Mouse (Mus musculus) hindbrain, embryonic 12.5 days (tissue): Measurements from ENCODE around the gene Ccnd3. TPM values are rescaled to one million over a fixed set of nuclear protein-coding genes. Genes with fewer than 3 reads are reported as not detected.

Source experiments
- ATAC-seq: fragments of 200-750 bp; cut with Nextera tagmentation; 2 replicates; pipeline ENCODE4 v1.8.0; 2017; ENCODE audit warnings: moderate TSS enrichment; ENCODE audit not compliant: low FRiP score
- H3K27ac ChIP-seq: fragments of 300-500 bp; sonication (generic); 2 replicates; pipeline ENCODE4 v1.5.1; 2016; ENCODE audit warnings: mild to moderate bottlenecking
- H3K27me3 ChIP-seq: fragments of 300-500 bp; sonication (generic); 2 replicates; pipeline ENCODE4 v1.6.1; 2016; ENCODE audit warnings: mild to moderate bottlenecking
- H3K36me3 ChIP-seq: fragments of 300-500 bp; sonication (generic); 2 replicates; pipeline ENCODE4 v1.6.1; 2016; ENCODE audit warnings: mild to moderate bottlenecking
- H3K4me1 ChIP-seq: fragments of 300-500 bp; sonication (generic); 2 replicates; pipeline ENCODE4 v1.6.1; 2016
- H3K4me2 ChIP-seq: fragments of 300-500 bp; sonication (generic); replicated peaks from 2 replicates; pipeline ENCODE4 v1.6.1; 2016; ENCODE audit warnings: mild to moderate bottlenecking
- H3K4me3 ChIP-seq: fragments of 300-500 bp; sonication (generic); 2 replicates; pipeline ENCODE4 v1.5.1; 2016; ENCODE audit warnings: mild to moderate bottlenecking
- H3K9ac ChIP-seq: fragments of 300-500 bp; sonication (generic); 2 replicates; pipeline ENCODE4 v1.6.1; 2016; ENCODE audit warnings: mild to moderate bottlenecking, moderate library complexity
- H3K9me3 ChIP-seq: fragments of 300-500 bp; sonication (generic); replicated peaks from 2 replicates; pipeline ENCODE4 v1.6.1; 2016; ENCODE audit warnings: mild to moderate bottlenecking
- WGBS: fragments of 180-500 bp; shearing (Covaris S2); methylation state at CpG from one replicate; pipeline ENCODE4 v1.1.7; 2016; 5-methylcytosine and 5-hydroxymethylcytosine counted together
- polyA plus RNA-seq: library from polyadenylated mRNA; unstranded; fragments of >200 nt; fragmentation: Nextera tagmentation; extraction: Ambion mirVana; gene quantifications from 2 replicates; pipeline ENCODE4 v1.2.1, GENCODE M21; 2016

Ccnd3 gene
- polyA plus RNA-seq, 1 experiment from 2014 or later: 177 TPM

DNA sequence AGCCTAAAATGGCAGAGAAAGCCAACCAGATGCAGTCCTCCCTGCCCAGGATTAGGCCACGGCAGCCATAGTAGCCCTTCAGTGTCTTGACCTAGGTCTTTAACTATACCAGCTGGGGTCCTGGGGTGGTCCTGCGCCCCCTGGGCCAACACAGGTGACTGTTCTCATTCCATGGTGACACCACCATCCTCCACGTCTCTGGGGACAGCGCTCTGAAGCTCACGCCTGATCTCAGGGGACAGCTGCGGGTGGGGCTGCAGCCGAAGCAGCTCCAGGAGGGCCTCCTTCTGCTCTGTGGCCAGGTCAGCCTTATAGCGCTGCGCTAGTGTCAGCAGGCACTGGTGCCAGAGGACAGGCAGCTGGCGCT, 96.5 kb downstream of the Ccnd3 start:
- H3K4me1 ChIP-seq: peaks cover 16% of the 10 kb centered on the region
- no peak overlapping the region for H3K4me2 ChIP-seq
- ATAC-seq: no peak
- 90% methylated on average over 10 of the region's 10 CpGs for WGBS
- no peak overlapping the region for H3K4me3 ChIP-seq
- peaks cover 65% of the 10 kb centered on the region for H3K36me3 ChIP-seq
- H3K9ac ChIP-seq: no peak overlapping the region
- no peaks in the 10 kb centered on the region for H3K9me3 ChIP-seq
- no peaks in the 10 kb centered on the region for H3K27me3 ChIP-seq
- no peak overlapping the region for H3K27ac ChIP-seq

DNA sequence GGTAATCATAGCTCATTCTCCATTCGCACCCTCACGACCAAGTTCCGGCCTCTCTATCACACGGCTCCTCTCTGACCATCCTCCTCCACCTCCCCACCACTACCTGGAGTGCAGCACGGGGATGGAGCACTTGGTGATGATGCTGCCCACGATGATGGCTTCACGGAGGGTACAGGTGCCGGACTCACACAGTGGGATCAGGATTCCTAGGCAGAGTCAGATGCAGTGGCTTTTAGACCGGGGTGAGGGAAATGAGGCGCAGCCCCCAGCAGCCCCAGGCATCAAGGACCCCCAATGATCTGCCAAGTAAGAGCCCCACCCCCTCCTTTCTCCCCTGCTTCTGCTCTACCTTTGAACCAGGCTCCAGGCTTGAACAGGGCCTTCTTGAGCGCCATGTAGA, 97.4 kb downstream of the Ccnd3 start:
- WGBS: 95% methylated on average over 11 of the region's 11 CpGs
- H3K27me3 ChIP-seq: no peaks in the 10 kb centered on the region
- H3K4me1 ChIP-seq: peaks cover 6% of the 10 kb centered on the region
- H3K27ac ChIP-seq: no peak overlapping the region
- no peak overlapping the region for H3K4me2 ChIP-seq
- H3K4me3 ChIP-seq: no peak overlapping the region
- peaks cover 73% of the 10 kb centered on the region for H3K36me3 ChIP-seq
- H3K9ac ChIP-seq: no peak overlapping the region
- no peak for ATAC-seq
- no peaks in the 10 kb centered on the region for H3K9me3 ChIP-seq

DNA sequence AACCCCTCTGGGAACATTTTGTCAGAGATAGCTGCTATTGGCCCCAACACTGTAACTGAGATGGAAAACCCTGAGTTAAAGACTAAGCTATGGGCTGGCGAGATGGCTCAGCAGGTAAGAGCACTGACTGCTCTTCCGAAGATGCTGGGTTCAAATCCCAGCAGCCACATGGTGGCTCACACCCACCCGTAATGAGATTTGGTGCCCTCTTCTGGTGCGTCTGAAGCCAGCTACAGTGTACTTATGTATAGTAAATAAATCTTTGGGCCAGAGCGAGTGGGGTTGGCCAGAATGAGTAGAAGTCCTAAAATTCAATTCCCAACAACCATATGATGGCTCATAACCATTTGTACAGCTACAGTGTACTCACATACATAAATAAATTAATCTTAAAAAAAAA, 101.4 kb downstream of the Ccnd3 start:
- no peak for ATAC-seq
- no peaks in the 10 kb centered on the region for H3K9me3 ChIP-seq
- H3K9ac ChIP-seq: no peak overlapping the region
- peaks cover 15% of the 10 kb centered on the region for H3K4me1 ChIP-seq
- WGBS: 77% methylated on average over 5 of the region's 5 CpGs
- H3K4me3 ChIP-seq: no peak overlapping the region
- H3K36me3 ChIP-seq: peaks cover 64% of the 10 kb centered on the region
- H3K27me3 ChIP-seq: no peaks in the 10 kb centered on the region
- no peak overlapping the region for H3K4me2 ChIP-seq
- H3K27ac ChIP-seq: no peak overlapping the region

DNA sequence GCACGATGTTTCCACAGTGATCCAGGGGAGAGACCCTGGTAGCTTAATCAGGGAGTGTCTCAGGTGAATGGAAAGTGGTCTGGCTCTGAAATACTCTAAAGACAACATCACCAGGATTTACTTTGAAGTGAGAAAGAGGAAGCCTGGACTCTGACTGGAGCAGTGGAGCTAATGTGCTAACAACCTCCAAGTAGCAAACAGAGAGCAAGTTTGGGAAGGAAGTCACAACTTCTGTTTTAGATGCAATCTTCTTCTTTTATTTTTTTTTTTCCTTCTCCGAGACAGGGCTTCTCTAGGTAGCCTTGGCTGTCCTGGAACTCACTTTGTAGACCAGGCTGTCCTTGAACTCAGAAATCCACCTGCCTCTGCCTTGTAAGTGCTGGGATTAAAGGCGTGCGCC, 104.3 kb downstream of the Ccnd3 start:
- no peak for ATAC-seq
- peaks cover 45% of the 10 kb centered on the region for H3K36me3 ChIP-seq
- peaks cover 28% of the 10 kb centered on the region for H3K4me1 ChIP-seq
- no peaks in the 10 kb centered on the region for H3K9me3 ChIP-seq
- H3K27ac ChIP-seq: no peak overlapping the region
- no peak overlapping the region for H3K4me3 ChIP-seq
- 97% methylated on average over 4 of the region's 4 CpGs for WGBS
- H3K27me3 ChIP-seq: no peaks in the 10 kb centered on the region
- no peak overlapping the region for H3K9ac ChIP-seq
- H3K4me2 ChIP-seq: no peak overlapping the region

DNA sequence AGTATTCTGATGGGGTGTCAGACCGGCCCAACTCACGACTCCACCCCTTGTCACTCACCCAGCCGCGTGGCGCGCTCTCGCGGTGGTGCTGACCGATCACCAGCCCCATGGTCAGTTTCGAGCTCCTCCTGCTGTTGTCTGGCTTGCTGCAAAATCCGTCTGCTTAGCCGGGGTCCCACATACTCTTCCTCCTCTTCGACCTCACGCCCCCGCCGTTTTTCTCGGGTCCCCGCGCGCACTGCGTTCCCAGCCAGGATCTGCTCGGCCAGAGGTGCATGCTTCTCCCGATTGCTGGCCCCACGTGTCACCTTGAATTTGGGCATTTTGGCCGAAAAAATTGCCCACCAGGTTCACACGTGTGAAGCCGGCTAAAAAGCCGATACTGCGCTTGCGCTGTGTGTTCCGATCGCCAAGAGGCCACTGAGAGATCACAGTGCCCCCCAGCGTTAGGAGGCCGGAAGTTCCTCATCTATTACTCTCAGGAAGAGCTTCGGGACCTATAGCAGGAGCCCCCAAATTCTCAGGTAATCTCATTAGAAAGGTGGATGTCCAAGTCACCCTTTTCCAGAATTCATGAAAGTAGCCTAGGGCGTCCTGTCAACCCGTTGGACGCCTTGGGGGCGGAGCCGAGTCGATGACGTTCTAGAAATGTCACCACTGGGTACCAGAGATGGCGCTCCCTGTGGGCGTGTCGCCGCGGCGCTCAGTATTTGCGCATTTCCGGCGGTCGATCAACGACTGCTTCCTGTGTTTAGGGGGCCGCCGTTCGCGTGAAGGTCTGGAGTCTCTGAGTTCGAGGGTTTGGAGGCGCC, 106.2 kb downstream of the Ccnd3 start, which contains the start of the genes Bysl, Med20 and Gm20517:
Gene Bysl (minus strand): TSS at position 644 of the 812 bp plus-strand sequence.
Gene Med20 (plus strand): TSS at position 734 of the 812 bp plus-strand sequence.
Gene Gm20517 (plus strand): TSS at position 741 of the 812 bp plus-strand sequence.
- ATAC-seq: peak; percentile 91
- Histone ChIP-seq H3K27me3 (no peaks in the 10 kb centered on the region), H3K4me2 (peak within 1 kb of the TSS; percentile 91), H3K9ac (peak within 1 kb of the TSS; percentile 83), H3K4me3 (peak within 1 kb of the TSS; percentile 75), H3K9me3 (no peaks in the 10 kb centered on the region), H3K27ac (peak within 1 kb of the TSS; percentile 73), H3K4me1 (peaks cover 28% of the 10 kb centered on the region), H3K36me3 (peaks cover 36% of the 10 kb centered on the region)
- WGBS: under 1% methylated on average over 59 of the region's 59 CpGs

DNA sequence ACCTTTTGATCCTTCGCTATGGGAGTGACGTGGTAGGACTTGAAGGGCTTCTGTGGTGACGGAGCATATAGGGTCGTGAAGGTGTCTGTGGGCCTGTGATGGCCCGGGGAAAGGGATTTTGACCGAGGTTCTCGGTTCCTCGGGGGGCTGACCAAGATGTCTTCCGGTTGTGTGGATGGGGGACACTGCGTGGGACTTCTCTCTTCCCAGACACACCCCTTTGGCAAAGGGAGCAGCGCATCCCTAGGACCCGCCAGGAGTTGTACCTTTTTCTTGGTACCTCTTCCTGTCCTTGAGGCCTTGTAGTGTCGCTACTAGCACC, 106.8 kb downstream of the Ccnd3 start:
- WGBS: under 1% methylated on average over 13 of the region's 13 CpGs
- Histone ChIP-seq H3K36me3 (peaks cover 33% of the 10 kb centered on the region), H3K4me3 (peak overlapping the region; percentile 75), H3K4me2 (peak overlapping the region; percentile 91), H3K4me1 (peaks cover 28% of the 10 kb centered on the region), H3K9ac (peak overlapping the region; percentile 83), H3K9me3 (no peaks in the 10 kb centered on the region), H3K27ac (peak overlapping the region; percentile 53; the same call in 1 of the 2 replicates), H3K27me3 (no peaks in the 10 kb centered on the region)
- no peak for ATAC-seq

DNA sequence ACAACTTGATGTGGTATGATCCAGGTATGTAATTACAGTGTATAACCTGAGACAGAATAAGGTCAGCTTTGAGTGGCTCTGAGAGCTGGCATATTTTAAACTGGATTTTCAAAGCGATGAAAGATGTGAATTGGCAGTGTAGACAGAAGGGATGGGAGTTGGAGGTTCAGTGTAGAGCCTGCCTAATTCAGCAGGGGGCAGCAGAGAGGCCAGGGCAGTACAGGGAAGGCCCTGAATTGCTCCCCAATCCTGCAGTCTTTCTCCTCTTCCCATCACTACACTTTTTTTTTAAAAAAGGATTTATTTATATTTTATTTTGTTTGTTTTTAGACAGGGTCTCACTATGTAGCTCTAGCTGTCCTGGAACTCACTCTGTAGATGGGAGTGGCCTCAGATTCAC, 109.2 kb downstream of the Ccnd3 start:
- Histone ChIP-seq H3K27ac (no peak overlapping the region), H3K9ac (no peak overlapping the region), H3K9me3 (no peaks in the 10 kb centered on the region), H3K27me3 (no peaks in the 10 kb centered on the region), H3K36me3 (peaks cover 32% of the 10 kb centered on the region), H3K4me2 (no peak overlapping the region), H3K4me1 (peaks cover 25% of the 10 kb centered on the region), H3K4me3 (no peak overlapping the region)
- no peak for ATAC-seq
- WGBS: 97% methylated on average over 1 of the region's 1 CpGs

DNA sequence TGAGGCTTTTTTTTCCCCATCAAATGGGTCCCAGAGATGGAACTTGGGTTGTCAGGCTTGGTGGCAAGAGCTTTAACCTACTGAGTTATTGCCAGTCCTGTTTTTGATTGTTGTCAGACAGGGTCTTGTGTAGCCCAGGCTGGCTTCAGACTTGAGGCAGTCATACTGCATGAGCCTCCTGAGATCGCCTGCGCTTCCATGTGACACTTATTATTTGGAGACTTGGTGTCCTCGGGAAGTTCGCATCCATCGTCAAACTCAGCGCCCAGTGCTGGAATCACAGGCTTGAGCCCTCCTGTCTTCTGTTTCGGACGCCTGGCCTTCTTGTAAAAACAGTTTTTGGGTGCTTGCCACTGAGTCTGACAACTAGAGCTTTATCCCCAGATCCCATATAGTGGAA, 111.3 kb downstream of the Ccnd3 start:
- no peak overlapping the region for H3K4me2 ChIP-seq
- H3K9me3 ChIP-seq: no peaks in the 10 kb centered on the region
- no peak overlapping the region for H3K4me3 ChIP-seq
- H3K27ac ChIP-seq: no peak overlapping the region
- no peaks in the 10 kb centered on the region for H3K27me3 ChIP-seq
- WGBS: 91% methylated on average over 8 of the region's 8 CpGs
- ATAC-seq: no peak
- H3K4me1 ChIP-seq: peaks cover 13% of the 10 kb centered on the region
- H3K36me3 ChIP-seq: peaks cover 41% of the 10 kb centered on the region
- no peak overlapping the region for H3K9ac ChIP-seq

DNA sequence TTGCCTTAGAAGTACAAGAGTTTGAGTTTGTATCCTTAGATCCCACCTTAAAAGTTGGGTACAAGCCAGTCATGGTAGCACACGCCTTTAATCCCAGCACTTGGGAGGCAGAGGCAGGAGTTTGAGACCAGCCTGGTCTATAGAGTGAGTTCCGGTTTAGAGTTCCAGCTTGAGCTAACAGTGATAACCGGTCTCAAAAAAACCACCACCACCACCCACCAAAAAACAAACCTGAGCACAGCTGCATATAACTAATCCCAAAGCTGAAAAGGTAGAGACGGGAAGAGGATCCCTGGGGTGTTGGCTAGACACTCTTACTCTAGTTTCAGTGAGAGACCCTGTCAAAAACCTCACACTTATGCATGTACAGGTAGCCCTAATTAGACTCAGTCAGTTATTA, 111.8 kb downstream of the Ccnd3 start:
- no peak overlapping the region for H3K4me3 ChIP-seq
- H3K4me1 ChIP-seq: peaks cover 13% of the 10 kb centered on the region
- no peak for ATAC-seq
- WGBS: 94% methylated on average over 4 of the region's 4 CpGs
- peaks cover 46% of the 10 kb centered on the region for H3K36me3 ChIP-seq
- H3K9me3 ChIP-seq: no peaks in the 10 kb centered on the region
- H3K27me3 ChIP-seq: no peaks in the 10 kb centered on the region
- no peak overlapping the region for H3K9ac ChIP-seq
- no peak overlapping the region for H3K27ac ChIP-seq
- H3K4me2 ChIP-seq: no peak overlapping the region

DNA sequence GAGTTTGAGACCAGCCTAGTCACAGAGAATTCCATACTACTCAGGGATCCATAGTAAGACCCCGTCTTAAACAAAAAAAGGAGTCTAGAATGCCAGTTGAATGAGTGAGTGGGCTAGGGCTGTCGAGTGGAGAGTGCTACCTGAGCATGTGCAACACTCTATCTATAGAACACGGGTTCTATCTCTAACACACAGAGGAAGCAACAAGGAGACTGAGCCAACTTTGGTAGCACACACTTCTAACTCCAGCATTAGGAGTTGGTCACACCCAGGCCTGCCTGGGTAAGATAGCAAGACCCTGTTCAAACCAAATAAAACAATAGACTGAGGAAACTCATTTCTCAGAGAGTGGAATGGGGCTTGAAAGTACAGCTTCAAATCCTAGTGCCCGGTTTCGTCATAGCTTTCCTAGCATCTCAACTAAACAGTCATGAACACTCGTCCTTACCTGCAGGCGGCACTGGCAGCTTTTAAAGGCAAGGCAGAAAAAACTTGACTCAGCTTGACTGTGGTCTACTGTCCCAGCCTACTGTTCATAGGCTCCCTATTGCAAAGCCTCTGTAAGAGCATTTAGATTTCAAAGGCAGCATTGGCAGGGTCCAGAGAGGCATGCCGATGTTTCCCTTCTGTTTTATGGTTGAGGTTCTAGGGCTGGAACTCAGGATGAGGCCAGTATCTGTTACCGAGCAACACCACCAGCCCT, 112.9 kb downstream of the Ccnd3 start:
- Histone ChIP-seq H3K36me3 (peaks cover 57% of the 10 kb centered on the region), H3K27ac (no peak overlapping the region), H3K4me1 (peaks cover 3% of the 10 kb centered on the region), H3K4me2 (no peak overlapping the region), H3K27me3 (no peaks in the 10 kb centered on the region), H3K9me3 (no peaks in the 10 kb centered on the region), H3K4me3 (no peak overlapping the region), H3K9ac (no peak overlapping the region)
- WGBS: 93% methylated on average over 9 of the region's 9 CpGs
- ATAC-seq: no peak

DNA sequence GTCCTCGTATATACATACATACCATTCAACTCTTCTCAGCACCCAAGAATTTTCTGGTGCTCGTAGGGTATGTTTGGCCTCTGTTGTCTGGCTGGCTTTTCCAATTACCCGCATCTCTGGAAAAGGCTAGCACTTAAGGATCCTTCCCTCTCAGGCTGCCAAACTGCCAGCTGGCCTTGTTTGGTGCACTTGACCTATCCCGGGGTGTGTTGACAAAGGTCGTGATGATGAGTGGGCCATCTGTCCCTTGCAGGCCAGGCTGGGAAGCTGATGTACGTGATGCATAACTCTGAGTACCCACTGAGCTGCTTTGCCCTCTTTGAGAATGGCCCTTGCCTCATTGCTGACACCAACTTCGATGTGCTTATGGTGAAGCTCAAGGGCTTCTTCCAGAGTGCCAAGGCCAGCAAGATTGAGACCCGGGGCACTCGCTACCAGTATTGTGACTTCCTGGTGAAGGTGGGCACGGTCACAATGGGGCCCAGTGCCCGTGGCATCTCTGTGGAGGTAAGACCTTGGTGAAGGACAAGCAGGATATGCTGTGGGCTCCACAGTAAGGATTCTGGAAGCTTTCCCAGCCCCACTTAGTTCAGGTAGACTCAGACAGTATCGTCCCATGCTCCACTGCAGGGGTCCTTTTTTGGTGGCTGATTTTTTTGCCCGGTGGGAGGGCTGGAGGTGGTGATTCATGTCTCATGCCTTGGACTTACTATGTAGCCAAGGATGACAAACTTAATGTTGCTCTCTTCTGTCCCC, 113.9 kb downstream of the Ccnd3 start:
- Histone ChIP-seq H3K4me2 (no peak overlapping the region), H3K9me3 (no peaks in the 10 kb centered on the region), H3K27me3 (no peaks in the 10 kb centered on the region), H3K9ac (no peak overlapping the region), H3K4me1 (no peaks in the 10 kb centered on the region), H3K27ac (no peak overlapping the region), H3K4me3 (no peak overlapping the region), H3K36me3 (peaks cover 64% of the 10 kb centered on the region)
- WGBS: 89% methylated on average over 13 of the region's 13 CpGs
- ATAC-seq: no peak

DNA sequence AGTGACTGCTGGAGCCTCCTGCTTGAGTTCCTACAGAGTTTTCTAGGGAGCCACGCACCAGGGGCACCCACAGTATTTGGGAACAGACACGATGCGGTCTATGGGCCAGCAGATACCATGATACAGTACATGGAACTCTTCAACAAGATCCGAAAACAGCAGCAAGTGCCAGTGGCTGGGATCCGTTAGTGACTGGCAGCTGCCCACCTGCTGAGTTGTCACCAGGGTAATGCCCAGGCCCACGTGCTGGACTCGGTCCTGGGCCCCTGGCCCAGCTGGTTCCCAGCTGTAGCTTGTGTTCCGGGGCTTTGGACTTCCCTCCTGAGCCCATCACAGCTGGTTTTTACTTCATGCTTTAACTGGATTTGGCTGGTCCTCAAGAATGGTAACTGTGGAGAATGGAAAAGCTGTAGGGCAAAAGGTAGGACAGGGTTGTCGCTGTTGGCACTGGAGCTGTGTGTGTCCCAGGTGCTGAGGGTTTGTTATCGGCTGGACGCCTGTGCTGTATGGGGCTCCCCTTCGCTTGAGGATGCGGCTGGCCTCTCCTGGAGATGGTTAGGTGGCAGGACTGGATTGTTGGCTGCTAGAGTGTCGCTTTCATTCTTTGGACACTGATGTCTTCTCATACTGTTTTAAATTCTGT, 118.2 kb downstream of the Ccnd3 start:
- no peak overlapping the region for H3K27ac ChIP-seq
- H3K9me3 ChIP-seq: no peaks in the 10 kb centered on the region
- no peak overlapping the region for H3K4me3 ChIP-seq
- no peak overlapping the region for H3K9ac ChIP-seq
- H3K27me3 ChIP-seq: no peaks in the 10 kb centered on the region
- ATAC-seq: no peak
- peaks cover 67% of the 10 kb centered on the region for H3K36me3 ChIP-seq
- WGBS: 96% methylated on average over 14 of the region's 14 CpGs
- no peak overlapping the region for H3K4me2 ChIP-seq
- H3K4me1 ChIP-seq: no peaks in the 10 kb centered on the region
